Mouse (Mus musculus) cerebellum, postnatal 14 days (tissue): ENCODE results near the gene Ramp1.

Experiments used
- DNase-seq, 2 experiments: peaks; one replicate each; pipeline ENCODE4 v3.0.0; 2021; ENCODE audit warnings: mixed read lengths in 2 of 2

Gene Ramp1

GRCm38 (mm10) chr1:91240685-91241084 lies 61.1 kb downstream of the Ramp1 start:
- DNase-seq, result no peak

- no peak for DNase-seq
Observed at GRCm38 (mm10) chr1:91241249-91241648, 61.6 kb downstream of the Ramp1 start.

DNA sequence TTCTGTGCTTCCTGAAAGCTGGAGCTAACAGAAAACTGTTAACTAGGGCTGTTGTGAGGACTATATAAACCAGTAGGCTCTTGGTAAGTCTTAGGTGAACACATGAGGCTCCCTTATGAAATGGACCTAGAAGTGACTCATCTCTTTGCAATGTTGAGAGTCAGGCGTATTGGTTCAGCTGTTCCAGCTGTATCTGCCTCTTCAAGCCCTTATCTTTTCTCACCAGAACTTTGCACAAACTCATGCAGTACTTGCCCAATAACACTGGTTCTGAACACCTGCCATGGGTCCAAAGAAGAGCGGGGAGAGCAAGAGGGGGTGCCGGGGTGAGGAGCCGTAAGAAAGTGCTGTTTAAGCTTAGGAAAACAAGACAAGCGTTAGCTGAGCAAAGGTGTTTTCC lies 68.6 kb downstream of the Ramp1 start:
- no peak for DNase-seq

GRCm38 (mm10) chr1:91248970-91249369 lies 69.3 kb downstream of the Ramp1 start:
- peak; percentile 15 to 20 for DNase-seq

DNA sequence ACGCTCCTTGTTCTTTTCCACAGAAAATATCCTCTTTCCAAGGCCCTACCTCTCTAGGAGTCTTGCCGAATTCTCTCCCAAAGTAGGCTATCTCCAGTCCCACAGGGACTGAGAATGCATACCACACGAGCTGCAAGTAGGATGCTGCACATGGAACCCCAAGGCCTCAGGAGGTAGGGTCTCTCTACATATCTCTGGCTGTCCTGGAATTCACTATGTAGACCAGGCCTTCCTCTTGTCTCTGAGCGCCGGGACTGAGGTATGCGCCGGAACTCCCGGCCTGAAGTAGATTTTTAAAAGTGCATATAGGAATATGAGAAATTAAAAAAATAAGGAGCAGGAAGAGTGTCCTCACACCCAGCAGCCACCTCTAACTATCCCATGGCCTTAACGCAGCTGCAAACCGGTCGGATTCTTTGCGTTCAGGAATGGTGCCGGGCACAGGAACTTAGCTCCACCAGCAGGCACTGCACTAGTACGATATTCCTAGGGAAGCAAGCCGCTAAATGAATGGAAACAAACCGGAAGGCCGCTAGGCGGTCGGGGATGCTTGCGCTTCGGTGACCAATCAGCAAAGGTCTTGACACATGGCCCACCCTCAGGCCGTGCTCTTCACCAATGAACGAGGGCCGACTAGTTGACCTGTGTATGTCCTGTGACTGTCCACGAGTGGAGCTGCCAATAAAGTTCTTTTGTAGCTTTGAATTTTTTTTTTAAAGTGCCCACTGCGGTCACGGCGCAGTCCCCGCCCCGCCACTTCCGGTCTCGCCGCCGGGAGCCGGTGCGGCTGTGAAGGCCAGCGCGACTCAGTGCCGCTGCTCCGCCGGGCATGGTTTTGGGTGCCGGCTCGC lies 70.2 kb downstream of the Ramp1 start, which contains the start of gene Ube2f:
Gene Ube2f, plus strand, starts transcription at position 741 of the 851 bp plus-strand sequence.
- DNase-seq, result peak; percentile 94

DNA sequence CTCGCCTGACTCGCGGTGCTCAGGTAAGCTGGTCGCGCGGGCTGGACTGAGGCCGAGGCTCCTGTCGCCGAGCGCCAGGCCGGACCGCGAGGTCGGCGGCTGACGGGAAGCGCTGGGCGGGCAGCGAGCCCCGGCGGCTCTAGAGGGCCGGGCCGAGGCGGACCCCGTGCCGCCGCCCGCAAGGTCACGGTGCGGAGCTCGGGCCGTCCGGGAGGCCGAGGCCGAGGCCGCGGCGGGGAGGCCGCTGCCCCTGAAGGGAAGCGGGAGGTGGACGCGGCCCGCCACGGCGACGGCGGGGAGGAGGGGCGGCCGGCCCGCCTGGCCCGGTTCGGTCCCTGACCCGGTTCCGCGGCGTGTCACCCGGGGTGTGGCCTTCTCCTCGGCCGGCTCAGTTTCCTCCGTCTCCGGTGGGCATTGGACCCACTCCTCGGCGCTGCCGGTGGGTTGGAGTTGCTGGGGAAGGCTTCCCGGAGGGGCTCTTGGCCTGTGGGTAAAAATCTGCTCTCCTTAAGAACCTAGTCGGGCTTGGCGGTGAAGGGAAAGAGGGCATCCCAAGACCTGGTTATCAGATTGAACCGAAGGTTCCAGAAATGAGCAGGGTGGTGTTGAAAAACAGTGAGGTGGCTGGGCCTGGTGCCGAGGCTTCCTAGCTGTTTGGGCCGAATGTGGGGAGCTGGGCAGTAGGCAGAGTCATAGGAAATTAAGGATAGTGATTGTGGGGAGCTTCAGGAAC lies 71.0 kb downstream of the Ramp1 start:
- peak; percentile 45 to 53 for DNase-seq

DNA sequence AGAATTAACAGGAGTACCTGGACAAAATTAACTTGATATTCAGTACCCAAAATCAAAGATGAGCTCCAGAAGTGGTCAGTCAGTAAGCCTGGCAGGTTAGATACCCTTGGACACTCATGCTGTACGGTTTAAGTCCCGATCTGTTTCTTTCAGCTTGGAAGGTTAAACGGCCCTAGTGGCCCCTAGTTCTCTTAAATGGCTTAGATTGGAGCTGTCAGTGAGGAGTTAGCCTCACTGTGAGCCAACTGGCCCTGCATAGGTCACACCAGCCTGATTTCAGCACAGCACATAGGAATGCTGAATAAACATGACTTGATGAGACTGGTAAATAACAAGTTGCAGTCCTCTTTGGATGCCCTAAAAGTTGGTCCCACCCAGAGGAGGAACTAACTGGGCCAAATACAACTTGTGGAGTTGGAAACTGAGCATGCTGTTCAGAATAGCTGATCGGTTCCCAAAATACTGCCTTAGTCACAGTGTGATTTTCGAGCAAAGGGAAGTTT lies 71.6 kb downstream of the Ramp1 start:
- DNase-seq, result peak in 1 of 2 experiments; percentile 22

GRCm38 (mm10) chr1:91251927-91252326 lies 72.3 kb downstream of the Ramp1 start:
- no peak for DNase-seq

GRCm38 (mm10) chr1:91257918-91258317 lies 78.3 kb downstream of the Ramp1 start:
- DNase-seq, result no peak

GRCm38 (mm10) chr1:91259794-91260193 lies 80.2 kb downstream of the Ramp1 start:
- DNase-seq, result no peak

- DNase-seq, result no peak
Observed at GRCm38 (mm10) chr1:91262508-91262907, 82.9 kb downstream of the Ramp1 start.

DNA sequence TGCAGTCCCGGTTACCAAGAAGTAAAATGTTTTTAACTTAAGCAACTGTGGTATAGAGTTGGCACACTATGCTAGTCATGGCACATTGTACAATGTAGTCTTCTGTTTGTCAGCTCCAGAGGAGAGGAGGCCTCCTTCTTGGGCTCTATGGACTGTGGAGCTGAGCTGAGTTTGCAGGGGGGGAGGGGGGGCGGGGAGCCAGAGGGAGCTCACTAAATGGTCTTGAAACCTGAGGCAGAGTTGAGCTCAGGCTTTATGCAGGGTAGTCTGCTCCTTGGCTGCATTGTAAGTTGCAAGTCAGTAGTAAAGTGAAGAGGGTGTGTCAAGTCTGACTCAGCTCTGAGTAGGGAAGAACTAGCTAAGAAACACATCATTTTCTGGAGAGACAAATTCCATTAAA lies 92.6 kb downstream of the Ramp1 start:
- DNase-seq, result no peak
